Mouse (Mus musculus) retina, embryonic 14.5 days (tissue): ENCODE measurements around the gene Gm5773.
"Not testable (repeated sequence)": the region's sequence is repeated elsewhere in the genome, so short reads cannot be mapped to it uniquely, and the experiment has no call there.

Experiments
- DNase-seq: peaks from one replicate; pipeline ENCODE4 v3.0.0-alpha.2; 2015; ENCODE audit warnings: low spot score

The Gm5773 gene

DNA sequence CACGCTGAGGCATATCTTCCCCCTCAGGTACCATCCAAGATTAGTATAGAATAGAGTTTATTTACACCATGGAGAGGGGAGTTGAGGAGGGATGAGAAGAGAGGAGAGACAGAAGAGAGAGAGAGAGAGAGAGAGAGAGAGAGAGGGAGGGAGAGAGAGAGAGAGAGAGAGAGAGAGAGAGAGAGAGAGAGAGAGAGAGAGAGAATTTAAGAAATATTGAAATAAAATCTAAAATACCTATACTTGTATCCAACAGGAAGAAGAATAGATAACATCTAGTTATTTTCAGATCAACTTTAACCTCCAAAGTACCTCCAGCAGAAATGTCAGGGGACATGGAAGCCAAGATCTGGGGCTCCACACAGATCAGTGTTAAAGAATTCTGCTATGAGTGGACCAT, at the start of gene Gm5773:
Gene Gm5773 (plus strand): TSS at position 301 of the 400 bp plus-strand sequence.
- DNase-seq, result not testable (repeated sequence)

DNA sequence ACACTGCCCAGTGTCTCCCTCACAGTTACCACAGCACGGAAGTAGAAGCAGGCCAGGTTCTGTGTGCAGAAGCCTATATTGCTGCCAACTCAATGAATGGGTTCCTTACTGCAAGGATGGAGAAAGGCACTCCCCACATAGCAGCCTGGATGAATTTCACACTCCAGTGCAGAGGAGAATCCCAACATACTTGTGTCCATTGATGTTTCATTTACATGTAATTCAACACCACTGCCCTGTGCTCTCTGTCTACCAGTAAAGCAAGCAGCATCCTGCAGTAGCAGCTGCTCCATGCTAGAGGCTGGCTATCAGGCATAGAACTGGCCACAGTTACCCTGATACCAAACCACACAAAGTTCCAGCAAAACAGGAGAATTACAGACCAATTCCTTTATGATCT, 27.3 kb upstream of the Gm5773 start:
- not testable (repeated sequence) for DNase-seq

DNA sequence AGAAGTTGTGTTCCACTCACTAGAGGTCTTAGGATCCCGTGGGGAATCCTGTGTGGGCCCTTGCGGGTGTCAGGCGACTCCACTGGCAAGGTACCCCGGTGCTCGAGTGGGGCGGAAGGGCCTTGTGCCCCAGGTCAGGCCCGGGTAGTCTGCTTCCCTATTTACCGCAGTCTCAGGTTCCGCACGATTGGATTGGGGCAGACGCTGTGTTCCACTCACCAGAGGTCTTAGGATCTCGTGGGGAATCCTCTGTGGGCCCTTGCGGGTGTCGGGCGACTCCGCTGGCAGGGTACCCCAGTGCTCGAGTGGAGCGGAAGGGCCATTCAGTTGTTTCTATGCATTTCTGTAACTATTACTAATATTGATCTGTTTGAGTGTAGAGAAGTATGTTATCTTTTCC, 18.8 kb upstream of the Gm5773 start:
- not testable (repeated sequence) for DNase-seq

- DNase-seq, result not testable (repeated sequence)
Observed at GRCm38 (mm10) chr3:93796098-93796497, 23.3 kb downstream of the Gm5773 start, which contains the start of gene Tdpoz4. TSS of gene Tdpoz4 (plus strand) at chr3:93796398.

DNA sequence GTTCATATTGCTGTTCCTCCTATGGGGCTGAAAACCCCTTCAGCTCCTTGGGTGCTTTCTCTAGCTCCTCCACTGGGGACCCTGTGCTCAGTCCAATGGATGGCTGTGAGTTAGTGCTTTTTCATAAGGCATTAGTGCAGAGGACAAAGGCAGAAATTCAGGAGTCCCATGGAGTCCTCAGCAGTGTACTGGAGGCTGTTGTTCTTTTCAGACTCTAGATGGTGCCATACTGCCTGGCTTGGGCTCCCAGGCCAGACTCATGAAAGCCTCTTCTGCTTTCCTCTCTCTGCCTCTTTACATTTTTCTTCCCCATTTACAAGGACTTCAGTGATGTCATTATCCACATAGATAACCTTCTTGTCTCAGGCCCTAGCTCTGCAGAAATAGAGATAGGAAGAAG, 40.5 kb downstream of the Gm5773 start:
- DNase-seq, result not testable (repeated sequence)
